Mouse (Mus musculus): Measurements from ENCODE around the gene Kif22.
A peak's percentile ranks its signal among the peaks of the same experiment; 100 is the strongest.
"Not testable (repeated sequence)": the region's sequence is repeated elsewhere in the genome, so short reads cannot be mapped to it uniquely, and the experiment has no call there.

Gene Kif22

DNA sequence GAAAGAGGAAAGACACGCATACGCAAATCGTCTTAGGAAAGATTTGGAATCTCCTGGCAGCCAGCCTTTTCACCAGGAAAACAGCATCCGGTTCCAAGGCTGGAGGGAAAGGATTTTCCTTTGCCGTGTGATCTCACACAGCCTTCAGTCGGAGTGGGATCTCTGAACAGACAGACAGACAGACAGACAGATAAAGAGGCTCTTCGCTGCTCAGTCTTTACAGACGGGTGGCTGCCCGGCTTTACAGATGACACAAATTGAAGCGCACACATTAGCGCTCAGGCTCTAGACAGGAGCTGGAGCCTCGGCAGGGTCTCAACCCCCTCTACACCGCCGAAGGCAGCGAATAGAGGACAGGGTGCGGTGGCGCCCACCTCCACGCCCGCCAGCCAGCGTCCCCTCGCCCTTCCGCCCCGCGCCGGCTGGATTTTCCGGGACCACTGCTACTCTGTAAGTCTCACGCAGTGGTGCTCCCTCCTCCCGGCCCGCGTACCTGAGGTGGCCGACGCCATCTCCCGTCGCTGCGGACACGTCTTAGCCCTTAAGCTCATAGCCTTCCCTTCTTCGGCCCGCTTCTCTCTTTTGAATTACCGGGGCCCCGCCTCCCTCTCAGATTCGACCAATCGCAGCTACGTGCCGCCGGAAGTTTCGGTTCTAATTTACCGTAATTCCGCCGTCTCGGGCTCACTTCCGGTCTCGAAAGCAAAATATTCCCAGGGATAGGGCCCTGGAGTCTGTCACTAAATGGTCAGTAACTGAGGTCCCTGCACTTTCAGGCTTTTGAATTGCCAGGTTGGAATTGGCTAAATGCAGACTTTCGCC, at the start of gene Kif22:
Gene Kif22, minus strand, starts transcription at position 621 of the 822 bp plus-strand sequence.
- peak; percentile 91 for DNase-seq (ENCODE audit: low read depth)

DNA sequence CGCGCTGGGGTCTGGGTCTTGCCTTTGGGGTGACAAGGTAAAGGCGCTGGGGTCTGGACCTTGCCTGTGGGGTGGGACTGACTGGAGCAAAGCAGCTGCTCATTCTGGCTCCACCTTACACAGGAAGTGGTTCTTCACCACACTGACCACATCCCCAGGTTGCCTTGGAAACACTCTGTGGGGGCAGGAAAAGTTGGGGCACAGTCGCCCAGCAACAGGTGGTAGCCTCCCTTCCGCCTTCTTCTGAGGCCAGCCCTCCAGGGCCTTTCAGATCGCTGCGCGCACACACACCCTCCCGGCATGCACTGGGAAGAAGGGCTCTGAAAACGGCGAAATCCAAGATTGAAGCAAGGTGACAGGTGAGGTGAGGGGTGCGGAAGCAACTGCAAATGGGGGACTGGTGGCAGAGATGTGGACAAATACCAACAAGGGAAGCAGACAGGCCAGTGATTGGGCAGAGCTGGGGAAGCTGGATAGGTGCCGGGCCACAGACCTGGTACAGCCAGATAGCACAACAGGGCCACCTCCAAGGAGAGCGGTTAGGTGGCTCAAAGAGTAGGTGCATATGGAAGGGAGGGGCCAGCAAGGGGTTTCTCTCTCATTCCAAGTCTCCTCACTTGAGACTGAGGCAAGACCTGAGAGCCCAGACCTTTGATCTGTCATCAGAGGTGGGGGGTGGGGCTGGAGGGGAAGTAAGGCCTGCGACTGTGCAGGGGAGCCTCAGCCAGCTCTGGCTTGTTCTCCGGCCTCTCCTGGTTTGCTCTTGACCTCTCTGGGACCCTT, 49.0 kb upstream of the Kif22 start, which contains the start of gene AI467606:
Gene AI467606, plus strand, starts transcription at position 246 of the 783 bp plus-strand sequence.
- no peak for DNase-seq (ENCODE audit: low read depth)

- DNase-seq (ENCODE audit: low read depth): no peak
These were observed 48.2 kb upstream of the Kif22 start for GRCm38 (mm10) chr7:127090154-127091113.

DNA sequence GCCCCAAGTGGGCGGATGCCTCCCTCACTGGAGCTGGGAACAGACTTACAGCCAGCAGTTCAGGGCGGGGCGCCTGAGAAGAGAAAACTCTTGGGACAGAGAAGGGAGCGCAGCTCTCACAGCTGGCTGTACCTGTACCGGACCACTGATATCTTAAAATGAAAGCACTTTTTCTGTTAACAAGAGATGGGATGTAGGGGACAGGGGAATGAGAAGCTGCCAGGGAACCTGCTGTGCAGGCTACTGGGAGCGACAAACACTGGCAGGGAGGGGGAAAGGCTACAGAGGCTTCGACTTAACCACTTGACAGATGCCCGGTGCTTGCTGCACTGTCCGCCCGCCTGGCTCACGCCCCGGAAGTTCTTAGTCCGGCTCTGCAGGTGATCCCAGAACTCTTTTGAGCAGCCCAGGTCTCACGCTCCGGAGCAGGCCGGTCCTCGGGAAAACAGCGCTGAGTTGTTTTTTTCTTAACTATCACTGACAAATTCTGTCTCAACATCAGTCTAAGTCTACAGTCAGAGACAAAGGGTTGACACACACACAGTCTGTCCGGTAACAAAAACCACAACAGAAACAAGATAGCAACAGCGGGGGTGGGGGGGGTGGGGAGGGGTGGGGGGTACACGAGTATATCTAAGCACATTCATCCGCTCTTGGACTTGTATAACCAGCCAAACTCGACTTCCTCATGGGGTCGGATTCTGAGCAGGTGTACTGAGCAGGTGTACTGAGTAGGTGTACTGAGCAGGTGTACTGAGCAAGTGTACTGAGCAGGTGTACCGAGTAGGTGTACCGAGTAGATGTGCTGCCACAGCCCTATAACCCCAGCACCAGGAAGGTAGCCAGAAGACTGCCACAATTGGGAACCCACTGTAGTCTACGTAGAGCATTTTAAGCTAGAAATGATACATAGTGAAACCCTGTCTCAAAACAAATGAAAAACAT, 46.9 kb upstream of the Kif22 start:
- DNase-seq (ENCODE audit: low read depth): no peak

DNA sequence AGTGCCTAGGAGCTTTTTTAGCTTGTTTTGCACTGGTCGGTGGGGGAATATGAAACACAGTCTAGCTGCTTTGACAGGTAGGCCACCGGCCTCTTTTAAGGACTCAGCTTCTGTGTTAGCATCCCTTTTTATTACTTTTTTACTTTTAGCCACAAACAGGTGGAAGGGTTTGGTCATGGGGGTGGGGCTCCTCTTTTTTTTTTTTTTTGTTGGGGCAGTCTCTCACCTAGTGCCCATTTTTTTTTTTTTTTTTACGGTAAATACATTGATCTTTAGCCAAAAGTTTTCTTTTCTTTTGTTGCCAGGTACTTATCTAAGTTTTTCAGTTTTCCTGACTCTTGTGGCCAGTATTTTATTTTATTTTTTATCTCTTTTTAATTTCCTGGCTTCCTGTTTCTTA, 45.8 kb upstream of the Kif22 start:
- no peak for DNase-seq (ENCODE audit: low read depth)

DNA sequence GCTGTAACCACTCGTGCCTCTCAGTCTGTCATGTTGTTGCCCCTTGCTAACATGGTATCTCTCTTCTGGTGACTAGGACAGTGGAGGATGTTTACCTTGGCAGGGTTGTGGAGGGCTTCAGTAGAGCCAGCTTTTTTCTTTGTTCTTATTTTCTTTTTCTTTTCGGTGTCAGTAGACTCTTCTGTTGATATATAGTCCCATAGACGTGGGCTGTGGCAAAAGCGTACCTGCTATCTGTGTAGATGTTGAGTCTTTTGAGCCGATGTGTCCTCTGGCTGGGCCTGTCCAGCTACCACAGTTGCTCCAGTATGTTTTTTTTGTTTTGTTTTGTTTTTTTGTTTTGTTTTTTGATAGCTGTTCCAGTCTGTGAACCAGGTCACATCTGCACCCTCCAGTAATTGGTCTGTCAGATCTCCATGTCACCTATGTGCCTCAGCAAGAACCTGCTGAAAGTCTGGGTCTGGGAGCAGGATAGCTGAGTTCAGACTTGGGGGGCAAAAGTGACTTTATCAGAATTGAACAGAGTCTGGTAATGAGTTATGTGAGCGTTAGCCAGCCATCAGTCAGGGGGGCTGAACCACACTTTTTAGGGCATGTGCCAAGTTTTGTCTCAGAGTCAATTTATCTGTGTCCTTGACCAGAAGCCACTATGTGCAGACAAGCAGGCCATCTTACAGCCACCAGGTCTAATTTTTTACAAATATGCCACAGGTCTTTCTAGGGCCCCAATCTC, 45.2 kb upstream of the Kif22 start, which contains the start of gene Zg16:
Gene Zg16, minus strand, starts transcription at position 51 of the 733 bp plus-strand sequence.
- not testable (repeated sequence) for DNase-seq (ENCODE audit: low read depth)

DNA sequence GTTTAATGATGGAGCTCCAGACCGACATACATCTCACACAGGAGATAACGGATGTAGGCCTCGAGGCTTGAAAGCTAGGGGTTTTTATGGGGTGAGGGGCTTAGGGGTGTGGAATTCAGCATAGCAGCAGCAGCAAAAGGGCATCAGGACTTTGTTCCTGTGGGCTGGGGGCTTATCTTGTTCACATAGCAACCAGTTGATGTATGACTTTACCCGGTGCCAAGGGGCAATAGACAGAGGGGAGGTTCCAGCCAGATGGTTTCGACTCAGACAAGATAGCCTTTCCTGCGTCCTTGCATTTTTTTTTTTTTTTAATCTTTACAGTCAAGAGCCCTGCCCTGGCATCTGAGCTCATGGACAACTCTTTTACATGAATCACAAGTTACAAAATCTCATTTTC, 43.5 kb upstream of the Kif22 start:
- DNase-seq (ENCODE audit: low read depth): not testable (repeated sequence)

- DNase-seq (ENCODE audit: low read depth): no peak
These were observed 42.5 kb upstream of the Kif22 start for GRCm38 (mm10) chr7:127084794-127085193.

GRCm38 (mm10) chr7:127083689-127084088, 41.4 kb upstream of the Kif22 start:
- no peak for DNase-seq (ENCODE audit: low read depth)

- DNase-seq (ENCODE audit: low read depth): no peak
These were observed 40.7 kb upstream of the Kif22 start for GRCm38 (mm10) chr7:127082995-127083394.

GRCm38 (mm10) chr7:127082271-127082670, 40.0 kb upstream of the Kif22 start:
- DNase-seq (ENCODE audit: low read depth): no peak

- no peak for DNase-seq (ENCODE audit: low read depth)
These were observed 37.8 kb upstream of the Kif22 start for GRCm38 (mm10) chr7:127080045-127080444.

DNA sequence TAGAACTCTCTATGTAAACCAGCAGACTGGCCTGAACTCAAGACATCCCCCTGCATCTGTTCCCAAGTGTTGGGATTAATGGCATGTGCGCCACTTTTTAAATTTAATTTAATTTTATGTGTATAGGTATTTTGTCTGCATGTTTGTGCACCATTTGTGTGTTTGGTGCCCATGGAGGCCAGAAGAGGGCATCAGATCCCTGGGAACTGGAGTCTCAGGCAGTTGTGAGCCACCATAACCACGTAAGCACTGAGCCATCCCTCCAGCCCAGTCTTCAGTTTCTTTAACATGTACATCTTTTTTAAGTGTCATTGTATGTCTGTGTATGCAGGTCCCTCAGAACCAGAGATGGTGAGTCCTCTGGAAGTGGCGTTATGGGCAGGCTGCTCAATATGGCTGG, 35.4 kb upstream of the Kif22 start:
- DNase-seq (ENCODE audit: low read depth): no peak

GRCm38 (mm10) chr7:127076188-127076587, 33.9 kb upstream of the Kif22 start:
- peak; percentile 68 for DNase-seq (ENCODE audit: low read depth)

GRCm38 (mm10) chr7:127073221-127073620, 30.9 kb upstream of the Kif22 start:
- DNase-seq (ENCODE audit: low read depth): no peak

GRCm38 (mm10) chr7:127070871-127071413, 28.7 kb upstream of the Kif22 start:
- DNase-seq (ENCODE audit: low read depth): no peak

GRCm38 (mm10) chr7:127066317-127066716, 24.0 kb upstream of the Kif22 start:
- peak; percentile 30 for DNase-seq (ENCODE audit: low read depth)

DNA sequence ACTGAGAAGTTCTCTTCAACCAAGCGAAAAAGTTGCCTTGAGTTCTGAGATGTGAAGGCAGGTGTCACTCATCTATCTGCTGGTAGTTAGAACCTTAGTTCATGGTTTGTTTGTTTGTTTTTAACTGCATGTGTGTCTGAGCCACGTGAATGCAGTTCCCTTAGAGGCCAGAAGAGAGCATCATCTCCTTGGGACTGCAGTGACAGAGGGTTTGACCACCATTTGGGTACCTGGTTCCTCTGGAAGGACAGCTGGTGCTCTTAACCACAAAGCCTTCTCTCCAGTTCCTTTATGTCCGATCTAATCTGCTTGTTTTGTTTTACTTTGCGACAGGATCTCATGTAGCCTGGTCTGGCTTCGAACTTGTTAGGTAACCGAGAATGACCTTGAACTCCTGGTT, 23.3 kb upstream of the Kif22 start:
- DNase-seq (ENCODE audit: low read depth): no peak

- DNase-seq (ENCODE audit: low read depth): no peak
These were observed 12.8 kb upstream of the Kif22 start for GRCm38 (mm10) chr7:127055026-127055585.
